Mouse (Mus musculus): ENCODE measurements at regions not wholly inside any gene's neighbourhood (a gene's known extent, or its start where the extent isn't known, plus 50 kb on each side); places are given as distances from the start of the nearest gene placed in this dataset.

DNA sequence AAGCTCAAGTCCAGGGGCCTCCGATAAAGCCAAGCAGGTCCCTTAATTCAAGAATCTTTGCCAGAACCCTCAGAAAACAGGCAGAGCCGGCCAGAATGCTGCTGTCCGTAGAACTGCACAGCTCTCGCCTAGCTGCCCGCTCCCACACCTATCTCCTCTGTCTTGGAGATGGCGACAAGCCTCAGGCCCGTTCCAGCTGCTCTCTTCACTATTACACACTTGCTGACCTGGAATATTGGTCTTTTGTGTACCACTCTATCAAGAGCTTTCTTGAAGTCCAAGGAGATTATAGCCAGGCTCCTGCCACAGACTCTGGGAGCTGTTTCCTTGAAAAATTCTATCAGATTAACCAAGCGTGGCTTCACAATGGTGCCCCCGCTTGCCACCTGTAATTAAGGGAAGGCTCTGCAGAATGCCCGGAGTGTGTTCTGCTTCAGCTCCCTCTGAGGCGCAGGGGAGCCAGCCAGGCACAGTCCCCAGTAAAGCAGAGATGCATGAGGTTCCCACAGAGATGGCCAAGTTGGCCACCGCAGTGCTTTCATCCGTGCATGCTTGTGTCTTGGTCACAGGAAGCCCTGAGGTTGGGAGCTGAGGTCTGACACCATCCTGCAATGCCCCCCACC lies 496.8 kb downstream of the Cdh26 start:
- no peak for DNase-seq (ENCODE audit: low spot score in 2 of 2)

DNA sequence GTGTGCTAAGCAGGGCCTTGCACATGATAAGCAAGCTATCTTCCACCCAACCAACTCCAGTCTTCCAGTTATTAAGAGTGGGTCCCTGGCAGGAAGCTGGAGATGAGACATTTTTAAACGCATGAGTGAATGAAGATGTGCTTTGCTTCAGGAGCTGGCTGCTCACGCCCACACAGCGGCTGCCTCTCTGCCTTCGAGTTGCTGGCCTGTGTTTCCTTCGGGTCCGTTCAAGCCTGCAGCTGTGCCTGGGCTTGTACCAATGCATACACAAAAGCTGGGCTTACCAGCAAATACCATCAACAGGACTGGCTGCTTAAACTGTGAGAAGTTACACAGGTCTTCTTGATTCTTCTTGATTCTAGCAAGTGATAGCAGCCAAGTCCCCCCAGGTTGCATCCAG lies 498.7 kb downstream of the Cdh26 start:
- DNase-seq (ENCODE audit: low spot score in 2 of 2), result peak in 1 of 2 experiments; percentile 18

GRCm38 (mm10) chr2:178930125-178930524 lies 499.8 kb downstream of the Cdh26 start:
- no peak for DNase-seq (ENCODE audit: low spot score in 2 of 2)

- no peak for DNase-seq (ENCODE audit: low spot score in 2 of 2)
Measured at GRCm38 (mm10) chr2:178948471-178948870, 493.8 kb upstream of the Cdh4 start.

DNA sequence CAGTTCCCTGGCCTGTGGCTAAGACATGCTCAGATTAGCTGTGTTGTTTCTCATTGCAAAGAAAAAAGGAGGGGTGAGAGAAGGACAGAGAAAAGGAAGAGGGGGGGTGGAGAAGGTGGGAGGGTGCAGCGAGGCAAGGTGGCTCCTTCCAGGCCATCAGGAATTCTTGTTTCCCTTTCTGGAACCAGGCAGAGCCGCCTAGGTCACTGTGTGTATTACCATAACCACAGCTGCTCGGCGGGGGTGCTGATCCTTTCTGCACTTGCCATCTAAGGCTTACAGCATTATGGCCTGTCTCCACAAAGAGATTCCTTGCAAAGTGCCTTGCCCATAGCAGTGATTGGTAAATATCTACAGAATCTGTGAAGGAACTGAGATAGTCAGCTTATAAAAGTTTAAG lies 493.1 kb upstream of the Cdh4 start:
- DNase-seq (ENCODE audit: low spot score in 2 of 2), result no peak

DNA sequence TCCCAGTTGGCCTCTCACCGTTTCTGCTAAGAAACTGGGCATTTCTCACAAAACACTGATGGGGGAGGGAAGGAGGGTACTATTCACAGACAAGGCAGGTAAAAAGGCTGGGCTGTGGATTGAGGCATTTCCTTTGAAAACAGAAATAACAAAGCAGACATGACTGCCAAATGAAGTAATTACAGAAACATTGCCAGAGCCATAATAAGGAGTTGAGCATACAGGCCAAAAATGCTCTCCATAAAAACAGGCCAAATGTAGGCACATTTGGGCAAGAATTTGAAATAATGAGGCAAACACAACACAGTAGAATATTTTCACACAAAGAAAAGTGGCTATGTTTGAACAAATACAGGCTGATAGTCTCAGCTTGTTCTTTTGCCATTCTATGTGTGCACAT lies 491.9 kb upstream of the Cdh4 start:
- no peak for DNase-seq (ENCODE audit: low spot score in 2 of 2)

DNA sequence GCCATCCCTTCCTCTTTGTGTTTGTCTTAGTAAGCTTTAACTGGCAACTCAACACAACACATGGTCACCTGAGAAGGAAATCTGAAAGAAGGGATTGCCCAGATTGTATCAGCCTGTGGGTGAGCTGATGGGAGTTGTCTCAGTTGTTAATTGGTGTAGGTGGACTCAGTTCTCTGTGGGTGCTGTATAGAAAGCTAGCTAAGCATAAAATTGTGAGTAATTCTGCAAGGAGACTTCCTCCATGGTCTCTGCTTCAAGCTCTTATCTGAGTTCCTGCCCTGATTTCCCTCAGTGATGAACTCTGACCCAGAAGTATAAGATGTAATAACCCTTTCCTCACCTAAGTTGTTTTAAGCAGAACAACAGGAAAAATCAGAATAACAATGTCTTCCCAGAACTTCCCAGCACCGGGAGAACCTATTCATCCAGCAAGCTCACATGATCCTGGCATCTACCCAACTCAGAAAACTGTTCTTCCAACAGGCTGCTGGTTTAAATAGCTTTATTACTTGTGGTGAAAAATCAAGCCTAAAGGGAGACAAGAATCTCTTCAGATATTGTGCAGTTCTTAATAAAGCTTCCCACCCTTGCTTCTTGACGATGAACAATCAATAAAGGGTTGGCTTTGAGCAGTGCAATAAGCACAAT lies 487.7 kb upstream of the Cdh4 start:
- DNase-seq (ENCODE audit: low spot score in 2 of 2), result no peak

DNA sequence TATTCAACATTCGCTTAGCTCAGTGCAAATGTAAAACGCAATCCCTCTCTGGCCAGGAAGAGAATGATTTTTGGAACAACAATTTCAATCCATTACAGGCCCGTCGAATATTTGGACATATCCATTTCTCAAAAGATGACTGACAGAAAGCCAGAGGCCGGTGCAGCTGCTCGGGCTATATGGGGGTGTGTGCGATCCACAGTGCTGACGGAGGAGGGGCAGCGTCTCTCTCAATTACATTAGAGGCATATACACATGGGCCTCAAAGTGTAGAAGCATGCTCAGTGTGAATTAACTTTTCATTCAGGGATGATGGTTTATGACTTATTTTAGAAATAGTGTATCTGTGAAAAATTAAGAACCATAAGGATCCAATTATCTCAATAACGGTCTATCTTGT lies 483.4 kb upstream of the Cdh4 start:
- DNase-seq (ENCODE audit: low spot score in 2 of 2), result no peak

DNA sequence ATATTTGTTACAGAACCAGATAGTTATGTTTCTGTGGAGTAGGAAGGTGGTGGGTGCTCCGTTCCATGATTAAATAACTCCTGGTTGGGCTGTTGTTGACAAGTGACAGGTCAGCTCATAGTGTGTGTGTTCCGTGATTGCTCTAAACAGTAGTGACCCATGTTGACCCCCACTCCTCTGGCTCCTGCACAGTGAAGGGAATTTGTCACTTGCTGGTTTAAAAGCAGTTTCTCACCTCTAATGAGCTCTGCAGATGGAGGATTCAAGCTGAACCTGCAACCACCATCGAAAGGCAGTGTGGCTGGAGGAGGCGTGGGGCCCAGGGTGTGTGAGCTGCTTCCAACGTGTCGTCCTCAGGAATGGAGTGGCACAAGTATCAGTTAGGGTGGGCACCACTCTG lies 482.6 kb upstream of the Cdh4 start:
- no peak for DNase-seq (ENCODE audit: low spot score in 2 of 2)

- no peak for DNase-seq (ENCODE audit: low spot score in 2 of 2)
Measured at GRCm38 (mm10) chr2:178967584-178968365, 474.5 kb upstream of the Cdh4 start.

- DNase-seq (ENCODE audit: low spot score in 2 of 2), result no peak
Measured at GRCm38 (mm10) chr2:178969732-178970131, 472.5 kb upstream of the Cdh4 start.

GRCm38 (mm10) chr2:178975366-178975765 lies 466.9 kb upstream of the Cdh4 start:
- no peak for DNase-seq (ENCODE audit: low spot score in 2 of 2)

GRCm38 (mm10) chr2:178976046-178976445 lies 466.2 kb upstream of the Cdh4 start:
- DNase-seq (ENCODE audit: low spot score in 2 of 2), result no peak

GRCm38 (mm10) chr2:178976495-178976894 lies 465.7 kb upstream of the Cdh4 start:
- DNase-seq (ENCODE audit: low spot score in 2 of 2), result no peak

- DNase-seq (ENCODE audit: low spot score in 2 of 2), result no peak
Measured at GRCm38 (mm10) chr2:178979451-178979850, 462.8 kb upstream of the Cdh4 start.

DNA sequence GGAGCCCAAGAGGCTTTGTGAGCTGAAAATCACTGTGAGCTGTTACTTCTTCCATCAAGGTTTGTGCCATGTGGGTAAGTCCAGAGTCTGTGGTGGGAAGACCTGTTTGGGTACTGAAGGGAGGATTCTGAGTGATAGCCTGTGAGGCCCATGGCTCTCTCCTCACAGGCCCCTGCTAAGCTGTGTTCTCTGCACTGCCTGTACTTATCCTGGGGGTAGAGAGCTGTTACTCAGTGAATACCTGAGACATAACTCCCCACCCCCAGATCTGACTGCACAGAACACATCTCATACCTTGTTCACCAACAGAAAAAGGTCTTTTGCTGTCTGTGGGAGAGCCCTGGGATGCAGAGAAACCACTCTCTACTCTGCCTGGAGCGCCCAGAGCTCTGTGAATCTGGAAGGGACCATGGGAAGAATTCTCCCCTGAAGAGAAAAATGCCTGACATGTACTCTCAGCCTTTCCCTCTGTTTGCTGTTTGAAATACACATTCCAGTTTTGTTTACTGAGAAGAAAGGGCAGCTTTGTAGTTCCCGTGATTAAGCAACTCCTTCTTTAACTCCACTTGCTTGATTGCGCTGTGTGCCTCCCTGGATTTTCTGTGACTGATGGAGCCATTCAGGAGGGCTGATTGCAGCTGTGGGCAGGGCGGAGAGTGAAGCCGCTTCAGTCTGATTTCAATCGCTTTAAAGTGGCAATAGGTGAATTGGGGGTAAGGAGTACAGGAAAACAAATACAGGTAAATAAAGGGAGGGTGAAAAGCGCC lies 460.3 kb upstream of the Cdh4 start:
- no peak for DNase-seq (ENCODE audit: low spot score in 2 of 2)

GRCm38 (mm10) chr2:178983801-178984200 lies 458.4 kb upstream of the Cdh4 start:
- no peak for DNase-seq (ENCODE audit: low spot score in 2 of 2)

DNA sequence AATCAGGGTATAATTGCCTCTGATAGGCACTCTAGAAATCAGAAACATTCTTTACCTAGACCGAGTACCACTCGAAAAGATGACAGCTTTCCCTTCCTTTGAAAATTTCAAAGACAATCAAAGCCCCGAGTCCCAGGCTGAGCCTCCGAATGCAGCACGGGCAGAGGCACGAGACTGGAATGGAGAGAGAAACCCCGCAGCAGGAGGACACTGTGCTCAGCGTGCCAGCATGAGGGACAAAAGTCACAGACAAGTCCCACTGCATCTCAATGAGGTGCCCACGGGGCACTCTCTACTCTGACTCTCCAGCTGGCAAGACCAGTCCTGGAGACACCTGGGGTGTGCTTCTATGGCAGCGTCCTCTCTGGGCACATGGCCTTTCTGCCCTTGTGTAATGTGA lies 454.3 kb upstream of the Cdh4 start:
- DNase-seq (ENCODE audit: low spot score in 2 of 2), result no peak

- no peak for DNase-seq (ENCODE audit: low spot score in 2 of 2)
Measured at GRCm38 (mm10) chr2:178989291-178989690, 452.9 kb upstream of the Cdh4 start.

DNA sequence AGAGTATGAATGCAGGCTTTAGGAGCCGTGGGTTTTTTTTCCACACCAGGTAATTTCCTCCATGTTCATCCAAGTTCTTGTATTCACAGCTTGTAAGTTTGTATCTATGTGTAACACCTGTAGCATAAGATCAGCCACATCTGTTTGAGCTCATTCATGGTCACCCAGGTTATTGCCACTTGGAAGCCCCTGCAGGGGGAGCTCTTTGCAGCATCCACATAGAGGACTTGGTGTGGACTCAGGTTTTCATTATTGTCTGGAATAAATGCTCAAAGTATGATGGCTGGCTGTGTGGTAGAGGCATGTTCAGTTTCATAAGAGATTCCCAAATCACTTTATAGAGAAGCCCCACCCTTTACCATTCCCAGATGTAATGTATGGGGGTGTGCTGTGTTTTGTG lies 452.4 kb upstream of the Cdh4 start:
- no peak for DNase-seq (ENCODE audit: low spot score in 2 of 2)

GRCm38 (mm10) chr2:178990959-178991358 lies 451.3 kb upstream of the Cdh4 start:
- DNase-seq (ENCODE audit: low spot score in 2 of 2), result no peak

Measured in frontal cortex, postnatal 10 days (tissue).